Mouse (Mus musculus): ENCODE measurements around the gene Prdm11. TPM values are rescaled to one million over a fixed set of nuclear protein-coding genes. Genes with fewer than 3 reads are reported as not detected.

Gene Prdm11
- polyA plus RNA-seq, 1 experiment from 2014 or later, result 1.5 TPM

DNA sequence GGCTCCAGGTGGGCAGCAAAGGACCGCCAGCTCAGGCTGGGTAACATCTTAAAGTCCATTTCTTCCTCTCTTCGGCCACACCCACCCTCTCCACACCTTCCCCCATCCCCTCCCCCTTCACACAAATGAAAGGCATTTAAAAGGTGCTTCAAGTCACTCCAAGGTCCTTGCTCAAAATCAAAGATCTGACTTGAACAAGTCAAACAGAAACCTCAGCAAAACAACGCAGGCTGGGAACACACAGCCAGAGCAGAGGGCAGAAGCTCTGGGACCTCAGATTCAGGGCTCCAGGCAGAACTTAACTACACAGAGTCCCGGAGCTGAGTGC, 78.2 kb downstream of the Prdm11 start:
- Histone ChIP-seq H3K27ac (replicated peaks) (no peak overlapping the region), H3K4me1 (peaks cover 19% of the 10 kb centered on the region), H3K27me3 (ENCODE audit: low read depth, poor library complexity, severe bottlenecking) (no peaks in the 10 kb centered on the region), H3K36me3 (peaks cover 16% of the 10 kb centered on the region), H3K9me3 (replicated peaks) (no peaks in the 10 kb centered on the region), H3K4me3 (no peak overlapping the region)
- DNase-seq (ENCODE audit: low spot score), result no peak
- 58% methylated on average over 4 of the region's 4 CpGs for WGBS

- Histone ChIP-seq H3K9me3 (replicated peaks) (no peaks in the 10 kb centered on the region), H3K27me3 (ENCODE audit: low read depth, poor library complexity, severe bottlenecking) (no peaks in the 10 kb centered on the region), H3K4me3 (no peak overlapping the region), H3K36me3 (peaks cover 11% of the 10 kb centered on the region), H3K4me1 (peaks cover 19% of the 10 kb centered on the region), H3K27ac (replicated peaks) (0 out of 2 replicates have a peak overlapping the region, but pooled peaks have one; percentile 9)
- no peak for DNase-seq (ENCODE audit: low spot score)
- WGBS, result 30% methylated on average over 10 of the region's 10 CpGs
Measured at GRCm38 (mm10) chr2:92967032-92967838, 78.7 kb downstream of the Prdm11 start.

DNA sequence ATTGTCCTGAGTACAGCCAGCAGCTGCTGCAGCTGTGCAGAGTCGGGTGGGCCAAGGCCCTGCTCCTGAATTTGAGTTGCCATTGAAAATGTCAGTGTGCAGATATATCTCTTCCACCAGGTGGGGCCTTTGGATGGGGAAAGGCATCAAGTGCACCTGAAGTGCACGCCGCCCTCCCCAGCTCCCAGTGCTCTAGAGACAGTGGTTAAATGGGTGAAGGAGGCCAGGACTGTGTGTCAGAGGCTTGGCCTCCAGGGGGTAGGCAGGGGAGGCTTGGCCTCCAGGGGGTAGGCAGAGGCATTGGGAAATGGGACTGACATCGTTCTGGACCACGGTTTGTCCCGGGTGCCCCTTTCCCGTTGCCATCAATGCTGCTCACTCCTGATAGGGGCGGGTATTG, 79.7 kb downstream of the Prdm11 start:
- no peaks in the 10 kb centered on the region for H3K27me3 ChIP-seq (ENCODE audit: low read depth, poor library complexity, severe bottlenecking)
- peaks cover 6% of the 10 kb centered on the region; the same call in 1 of the 2 replicates for H3K36me3 ChIP-seq
- peaks cover 19% of the 10 kb centered on the region for H3K4me1 ChIP-seq
- H3K4me3 ChIP-seq, result no peak overlapping the region
- 51% methylated on average over 8 of the region's 8 CpGs for WGBS
- no peaks in the 10 kb centered on the region for H3K9me3 ChIP-seq (replicated peaks)
- H3K27ac ChIP-seq (replicated peaks), result no peak overlapping the region
- DNase-seq (ENCODE audit: low spot score), result no peak

GRCm38 (mm10) chr2:92964345-92964744, 81.6 kb downstream of the Prdm11 start:
- Histone ChIP-seq H3K36me3 (peaks cover 2% of the 10 kb centered on the region; the same call in 1 of the 2 replicates), H3K4me3 (no peak overlapping the region), H3K27ac (replicated peaks) (no peak overlapping the region), H3K4me1 (peaks cover 19% of the 10 kb centered on the region), H3K9me3 (replicated peaks) (no peaks in the 10 kb centered on the region), H3K27me3 (ENCODE audit: low read depth, poor library complexity, severe bottlenecking) (no peaks in the 10 kb centered on the region)
- DNase-seq (ENCODE audit: low spot score), result no peak
- 94% methylated on average over 1 of the region's 1 CpGs for WGBS

- DNase-seq (ENCODE audit: low spot score), result no peak
- Histone ChIP-seq H3K4me1 (no peaks in the 10 kb centered on the region), H3K9me3 (replicated peaks) (no peaks in the 10 kb centered on the region), H3K4me3 (no peak overlapping the region), H3K36me3 (no peaks in the 10 kb centered on the region), H3K27ac (replicated peaks) (no peak overlapping the region), H3K27me3 (ENCODE audit: low read depth, poor library complexity, severe bottlenecking) (no peaks in the 10 kb centered on the region)
- WGBS, result 81% methylated on average over 4 of the region's 4 CpGs
Measured at GRCm38 (mm10) chr2:92958640-92959039, 87.3 kb downstream of the Prdm11 start.

GRCm38 (mm10) chr2:92956943-92957342, 89.0 kb downstream of the Prdm11 start:
- H3K27ac ChIP-seq (replicated peaks), result no peak overlapping the region
- DNase-seq (ENCODE audit: low spot score), result no peak
- WGBS, result 89% methylated on average over 2 of the region's 2 CpGs
- H3K4me3 ChIP-seq, result no peak overlapping the region
- H3K36me3 ChIP-seq, result no peaks in the 10 kb centered on the region
- H3K27me3 ChIP-seq (ENCODE audit: low read depth, poor library complexity, severe bottlenecking), result no peaks in the 10 kb centered on the region
- no peaks in the 10 kb centered on the region for H3K9me3 ChIP-seq (replicated peaks)
- no peaks in the 10 kb centered on the region for H3K4me1 ChIP-seq

GRCm38 (mm10) chr2:92954404-92955114, 91.4 kb downstream of the Prdm11 start:
- Histone ChIP-seq H3K4me1 (peaks cover 3% of the 10 kb centered on the region), H3K4me3 (no peak overlapping the region), H3K9me3 (replicated peaks) (no peaks in the 10 kb centered on the region), H3K27ac (replicated peaks) (no peak overlapping the region), H3K27me3 (ENCODE audit: low read depth, poor library complexity, severe bottlenecking) (no peaks in the 10 kb centered on the region), H3K36me3 (no peaks in the 10 kb centered on the region)
- DNase-seq (ENCODE audit: low spot score), result peak; percentile 65
- 49% methylated on average over 11 of the region's 11 CpGs for WGBS

- no peak for DNase-seq (ENCODE audit: low spot score)
- no peaks in the 10 kb centered on the region for H3K27me3 ChIP-seq (ENCODE audit: low read depth, poor library complexity, severe bottlenecking)
- H3K4me3 ChIP-seq, result no peak overlapping the region
- H3K9me3 ChIP-seq (replicated peaks), result no peaks in the 10 kb centered on the region
- 93% methylated on average over 17 of the region's 17 CpGs for WGBS
- H3K36me3 ChIP-seq, result no peaks in the 10 kb centered on the region
- H3K4me1 ChIP-seq, result peaks cover 13% of the 10 kb centered on the region
- no peak overlapping the region for H3K27ac ChIP-seq (replicated peaks)
Measured at GRCm38 (mm10) chr2:92953450-92953849, 92.5 kb downstream of the Prdm11 start.

DNA sequence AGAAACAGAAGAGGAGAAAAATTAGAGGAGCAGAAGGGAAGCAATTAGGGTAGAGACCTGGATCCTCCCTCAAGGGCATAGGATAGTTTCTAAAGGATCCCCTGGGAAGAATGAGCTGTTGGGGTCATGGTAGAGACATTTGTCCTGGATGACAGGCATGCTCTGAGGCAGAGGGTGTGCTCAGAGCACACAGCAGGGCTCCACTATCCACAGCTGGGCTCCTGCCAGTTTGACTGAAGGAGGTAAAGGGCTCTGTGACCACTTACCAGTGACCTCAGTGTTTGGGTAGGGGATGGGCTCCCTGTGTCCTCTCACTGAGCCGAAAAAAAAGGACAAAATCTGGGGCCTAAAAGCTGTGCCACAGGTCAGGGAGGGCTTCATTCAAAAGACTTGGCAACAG, 96.4 kb downstream of the Prdm11 start:
- Histone ChIP-seq H3K27ac (replicated peaks) (no peak overlapping the region), H3K9me3 (replicated peaks) (no peaks in the 10 kb centered on the region), H3K4me1 (peaks cover 26% of the 10 kb centered on the region), H3K27me3 (ENCODE audit: low read depth, poor library complexity, severe bottlenecking) (peaks cover 5% of the 10 kb centered on the region), H3K36me3 (no peaks in the 10 kb centered on the region), H3K4me3 (no peak overlapping the region)
- 44% methylated on average over 1 of the region's 1 CpGs for WGBS
- DNase-seq (ENCODE audit: low spot score), result no peak

DNA sequence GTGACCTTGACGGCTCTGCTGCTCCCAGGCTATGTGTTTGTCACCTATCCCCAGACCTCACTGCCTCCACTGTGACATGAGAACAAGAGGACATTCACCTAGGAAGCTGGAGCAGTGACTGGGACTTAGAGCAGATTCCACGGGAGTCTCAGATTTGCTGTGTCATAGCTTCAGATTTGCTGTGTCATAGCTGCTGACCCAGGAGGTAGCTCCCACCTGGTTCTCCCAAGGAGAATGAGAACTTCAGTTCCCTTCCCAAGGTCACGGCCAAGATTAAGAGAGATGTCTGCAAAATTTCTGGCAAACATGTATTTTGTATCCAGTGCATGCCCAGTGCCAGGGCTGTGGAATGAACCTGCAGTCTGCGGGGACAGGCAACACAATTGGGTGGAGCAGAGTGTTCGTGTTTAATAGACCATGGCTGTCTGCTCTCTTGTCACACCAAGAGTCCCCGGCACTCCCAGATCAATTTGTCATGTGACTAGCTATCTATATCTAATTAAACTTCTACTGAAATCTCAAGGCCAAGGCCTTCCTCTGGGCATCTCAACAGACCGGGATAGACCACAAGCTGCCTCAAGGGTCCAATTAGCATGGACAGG, 97.2 kb downstream of the Prdm11 start:
- peaks cover 5% of the 10 kb centered on the region for H3K27me3 ChIP-seq (ENCODE audit: low read depth, poor library complexity, severe bottlenecking)
- WGBS, result 65% methylated on average over 7 of the region's 7 CpGs
- H3K4me1 ChIP-seq, result peaks cover 26% of the 10 kb centered on the region
- no peak for DNase-seq (ENCODE audit: low spot score)
- H3K27ac ChIP-seq (replicated peaks), result no peak overlapping the region
- H3K9me3 ChIP-seq (replicated peaks), result no peaks in the 10 kb centered on the region
- H3K36me3 ChIP-seq, result no peaks in the 10 kb centered on the region
- no peak overlapping the region for H3K4me3 ChIP-seq

DNA sequence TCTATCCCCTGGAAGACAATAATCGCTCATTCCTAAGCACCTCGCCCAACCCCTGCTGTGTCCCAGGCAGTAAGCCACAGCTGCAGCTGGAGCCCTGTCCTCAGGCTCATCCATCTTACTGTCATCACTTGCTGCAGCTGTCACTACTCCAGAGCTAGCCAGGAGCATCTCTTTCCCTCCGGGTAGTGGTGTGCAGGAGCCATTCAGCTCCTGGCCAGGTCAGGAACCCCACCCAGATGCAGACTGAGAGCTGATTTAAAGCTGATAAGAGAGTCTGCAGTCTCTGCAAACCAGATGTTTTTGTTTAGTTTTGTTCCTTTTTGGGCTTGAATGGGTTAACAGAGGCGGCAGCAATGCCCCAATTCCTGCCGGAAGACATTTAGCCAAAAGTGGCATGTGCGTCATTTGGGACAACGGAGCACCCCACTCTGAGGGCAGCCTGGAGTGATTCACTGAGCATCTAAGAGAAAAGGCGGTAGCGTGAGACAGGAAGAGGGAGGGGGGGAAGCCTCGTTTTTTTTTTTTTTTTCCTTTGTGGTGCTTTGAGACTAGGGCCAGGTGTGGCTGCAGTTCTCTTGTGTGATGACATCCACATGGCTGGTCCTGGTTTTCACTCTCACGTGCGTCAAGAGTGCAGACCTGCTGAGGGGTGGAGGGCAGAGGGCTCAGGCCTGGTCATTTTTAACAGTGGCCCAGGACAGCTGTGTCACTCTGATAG, 97.8 kb downstream of the Prdm11 start:
- H3K4me1 ChIP-seq, result peaks cover 26% of the 10 kb centered on the region
- H3K4me3 ChIP-seq, result no peak overlapping the region
- WGBS, result 19% methylated on average over 12 of the region's 12 CpGs
- no peak overlapping the region for H3K27ac ChIP-seq (replicated peaks)
- no peaks in the 10 kb centered on the region for H3K9me3 ChIP-seq (replicated peaks)
- H3K27me3 ChIP-seq (ENCODE audit: low read depth, poor library complexity, severe bottlenecking), result peaks cover 5% of the 10 kb centered on the region
- H3K36me3 ChIP-seq, result no peaks in the 10 kb centered on the region
- no peak for DNase-seq (ENCODE audit: low spot score)

- H3K4me3 ChIP-seq, result no peak overlapping the region
- peaks cover 26% of the 10 kb centered on the region for H3K4me1 ChIP-seq
- 0 out of 2 replicates have a peak overlapping the region, but pooled peaks have one; percentile 18 for H3K27ac ChIP-seq (replicated peaks)
- no peaks in the 10 kb centered on the region for H3K9me3 ChIP-seq (replicated peaks)
- no peak for DNase-seq (ENCODE audit: low spot score)
- peaks cover 5% of the 10 kb centered on the region for H3K27me3 ChIP-seq (ENCODE audit: low read depth, poor library complexity, severe bottlenecking)
- H3K36me3 ChIP-seq, result no peaks in the 10 kb centered on the region
- WGBS, result 89% methylated on average over 11 of the region's 11 CpGs
Measured at GRCm38 (mm10) chr2:92945824-92946598, 100.0 kb downstream of the Prdm11 start.
